Comparison of ENCODE assay signal across 11 mouse cellular contexts in the genomic region with DNA sequence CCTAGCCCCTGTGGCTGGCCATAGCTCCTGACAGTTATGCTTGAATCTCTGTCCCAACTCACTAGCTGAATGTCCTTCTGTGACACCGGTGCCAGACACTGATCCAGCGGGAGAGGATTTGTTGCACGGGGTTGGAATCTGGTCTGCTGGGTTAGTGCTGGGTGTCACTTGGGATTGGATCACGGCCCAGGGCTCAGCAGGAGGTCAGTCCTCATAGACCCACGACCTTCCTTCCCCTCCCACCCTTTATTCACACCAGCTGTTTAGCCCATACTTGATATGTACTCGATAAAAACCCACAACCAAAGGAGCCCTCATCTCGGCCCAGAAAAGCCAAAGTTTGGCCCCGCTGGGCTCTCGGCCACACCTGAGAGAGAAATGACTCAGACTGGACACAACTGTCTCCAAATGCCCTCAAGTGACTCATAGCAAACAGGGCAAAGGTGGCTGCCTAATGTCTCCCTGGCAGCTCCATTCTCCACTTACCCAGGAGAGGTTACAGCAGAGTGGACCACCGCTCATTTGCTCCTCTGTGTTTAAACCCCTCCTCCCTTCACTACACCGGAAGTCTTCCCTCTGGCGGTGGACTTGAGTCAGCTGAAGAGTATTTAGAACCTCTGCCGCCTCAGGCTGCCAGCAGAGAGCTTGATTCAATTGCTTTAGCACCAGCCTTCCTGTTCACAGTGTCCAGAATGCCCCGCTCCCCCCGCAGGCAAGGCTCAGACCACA. TPM values are rescaled to one million over a fixed set of nuclear protein-coding genes. Genes with fewer than 3 reads are reported as not detected.
DNase-seq lines count a peak whose midpoint lies in the region; ATAC-seq lines count a peak whose summit lies in the region.
"Had no signal": no experiment of that assay in that cellular context is flagged by ENCODE, and none has a peak within 500 bp of the region (broad histone marks: within the 10 kb centered on the region; RNA-seq: fewer than 3 reads in every experiment).

No protein-coding gene starts in this region.

- no peaks in the 10 kb centered on the region for H3K27me3 ChIP-seq in forebrain, embryonic 10.5 days (ENCODE audit: poor library complexity, severe bottlenecking)
- H3K27me3 ChIP-seq in forebrain, embryonic 12.5 days: peaks cover 8% of the 10 kb centered on the region; the same call in 1 of the 2 replicates
- H3K27me3 ChIP-seq in neural tube, embryonic 15.5 days (replicated peaks): no peaks in the 10 kb centered on the region
- no peaks in the 10 kb centered on the region for H3K27me3 ChIP-seq in kidney, embryonic 16.5 days (ENCODE audit: insufficient read depth, low read length)

- intact Hi-C loops in left cerebral cortex, postnatal 4 days (cut with DNase I): no loop called here

- peaks cover 63% of the 10 kb centered on the region for H3K4me1 ChIP-seq in forebrain, embryonic 10.5 days
- H3K4me1 ChIP-seq in forebrain, embryonic 12.5 days: peaks cover 31% of the 10 kb centered on the region
- H3K4me1 ChIP-seq in neural tube, embryonic 15.5 days: peaks cover 21% of the 10 kb centered on the region; the same call in 1 of the 2 replicates
- peaks cover 20% of the 10 kb centered on the region for H3K4me1 ChIP-seq in kidney, embryonic 16.5 days (ENCODE audit: insufficient read depth, low read length)

- 56% methylated on average over 15 of the region's 15 CpGs for WGBS in forebrain, embryonic 10.5 days
- 54% methylated on average over 15 of the region's 15 CpGs for WGBS in forebrain, embryonic 12.5 days
- WGBS in neural tube, embryonic 15.5 days: 54% methylated on average over 15 of the region's 15 CpGs
- WGBS in kidney, embryonic 16.5 days: 48% methylated on average over 15 of the region's 15 CpGs

- no peak for ATAC-seq in forebrain, embryonic 12.5 days (ENCODE audit: low FRiP score)
- no peak for ATAC-seq in neural tube, embryonic 15.5 days (ENCODE audit: low FRiP score)
- ATAC-seq in kidney, embryonic 16.5 days (ENCODE audit: low FRiP score, low TSS enrichment): peak; percentile 3; the same call in 1 of the 2 replicates
- no peak for ATAC-seq in megakaryocyte, adult 5-6 weeks (ENCODE audit: poor library complexity, severe bottlenecking)

- no peak overlapping the region for H3K4me3 ChIP-seq in forebrain, embryonic 10.5 days
- no peak overlapping the region for H3K4me3 ChIP-seq in forebrain, embryonic 12.5 days (replicated peaks)
- no peak overlapping the region for H3K4me3 ChIP-seq in neural tube, embryonic 15.5 days (replicated peaks)
- no peak overlapping the region for H3K4me3 ChIP-seq in kidney, embryonic 16.5 days (ENCODE audit: low read length)
- H3K4me3 ChIP-seq: erythroblast, embryonic 14.5 days had no signal

- H3K4me2 ChIP-seq in forebrain, embryonic 12.5 days: no peak overlapping the region
- no peak overlapping the region for H3K4me2 ChIP-seq in neural tube, embryonic 15.5 days
- no peak overlapping the region for H3K4me2 ChIP-seq in kidney, embryonic 16.5 days (replicated peaks; ENCODE audit: low read depth, low read length)

- no peak overlapping the region; the same call in 1 of the 2 replicates for H3K9ac ChIP-seq in forebrain, embryonic 12.5 days
- no peak overlapping the region for H3K9ac ChIP-seq in neural tube, embryonic 15.5 days (replicated peaks)
- H3K9ac ChIP-seq in kidney, embryonic 16.5 days (replicated peaks; ENCODE audit: low read length): no peak overlapping the region

- H3K9me3 ChIP-seq in forebrain, embryonic 10.5 days: no peaks in the 10 kb centered on the region
- no peaks in the 10 kb centered on the region for H3K9me3 ChIP-seq in forebrain, embryonic 12.5 days
- no peaks in the 10 kb centered on the region for H3K9me3 ChIP-seq in neural tube, embryonic 15.5 days (replicated peaks)
- H3K9me3 ChIP-seq in kidney, embryonic 16.5 days (ENCODE audit: low read length): no peaks in the 10 kb centered on the region
- H3K9me3 ChIP-seq: G1E had no signal

- H3K27ac ChIP-seq in forebrain, embryonic 10.5 days: peak overlapping the region; percentile 25
- H3K27ac ChIP-seq in forebrain, embryonic 12.5 days: no peak overlapping the region
- H3K27ac ChIP-seq in neural tube, embryonic 15.5 days (replicated peaks): no peak overlapping the region
- no peak overlapping the region for H3K27ac ChIP-seq in kidney, embryonic 16.5 days (ENCODE audit: low read length)
- H3K27ac ChIP-seq: macrophage had no signal

- H3K36me3 ChIP-seq in forebrain, embryonic 10.5 days (replicated peaks): no peaks in the 10 kb centered on the region
- H3K36me3 ChIP-seq in forebrain, embryonic 12.5 days (replicated peaks): no peaks in the 10 kb centered on the region
- H3K36me3 ChIP-seq in neural tube, embryonic 15.5 days: no peaks in the 10 kb centered on the region
- no peaks in the 10 kb centered on the region for H3K36me3 ChIP-seq in kidney, embryonic 16.5 days (ENCODE audit: insufficient read depth, low read length)
- H3K36me3 ChIP-seq: G1E had no signal

- no peak for DNase-seq in forebrain, embryonic 10.5 days (ENCODE audit: extremely low spot score, low spot score)
- peak; percentile 41 for DNase-seq in neural tube, embryonic 10.5 days (ENCODE audit: extremely low spot score, low spot score)
- DNase-seq in thymus, postnatal 36 days: peak; percentile 27 to 39
- DNase-seq in left cerebral cortex, postnatal 4 days: no peak

RNA-seq across cellular contexts. Expression of gene Tex35, which starts 27.2 kb away (rescaled TPM):
- not detected in 2 replicates for polyA plus RNA-seq in forebrain, embryonic 10.5 days (2016; fragmentation: Nextera tagmentation; extraction: Ambion mirVana)
- polyA plus RNA-seq in forebrain, embryonic 12.5 days (2016; fragmentation: Nextera tagmentation; extraction: Ambion mirVana): not detected in 2 replicates
- not detected in 2 replicates for polyA plus RNA-seq in neural tube, embryonic 15.5 days (2015; fragmentation: Nextera tagmentation; extraction: Ambion mirVana)
- 0.20 TPM in 1 of 2 replicates, not detected in the other for polyA plus RNA-seq in kidney, embryonic 16.5 days (2015; fragmentation: Nextera tagmentation; extraction: Ambion mirVana)
- total RNA-seq in left cerebral cortex, postnatal 4 days (2021): under 1 TPM in 1 of 2 experiments, not detected in 1; 0.50 TPM
- total RNA-seq in megakaryocyte, adult 5-6 weeks (2015): not detected in 2 replicates
- total RNA-seq in megakaryocyte, adult 5-6 weeks (2017): not detected in 2 replicates
- total RNA-seq: G1E had no signal
- polyA plus RNA-seq: erythroblast, embryonic 14.5 days; G1E; macrophage had no signal

Comparison
In these comparisons a context has a peak if more than half of its experiments do, and no peak if none do; other contexts are left out.
1. DNase-seq: peak in neural tube, embryonic 10.5 days (single experiment) and thymus, postnatal 36 days (2 of 2); none in forebrain, embryonic 10.5 days (single experiment) and left cerebral cortex, postnatal 4 days (single experiment).